Mouse (Mus musculus) embryonic stem cell, embryonic (primary cell): ENCODE results near the gene Phf7.

ENCODE experiments used
- CTCF ChIA-PET, 4 experiments: fragments of 300-600 bp in 2 of 4; fragments of 350-600 bp in 2 of 4; sonication (Branson Sonifier 250); formaldehyde crosslinking; loops; one replicate each; lab custom pipeline; 2022; ENCODE audit warnings: inconsistent platforms in 2 of 4; lab: Charles Lee
- POLR2A ChIA-PET, 4 experiments: fragments of 300-600 bp in 2 of 4; fragments of 350-600 bp in 2 of 4; sonication (Branson Sonifier 250); formaldehyde crosslinking; loops; one replicate each; lab custom pipeline; 2022; ENCODE audit warnings: antibody characterized with exemption in 4 of 4, inconsistent platforms in 1 of 4; lab: Charles Lee

Gene Phf7

GRCm38 (mm10) chr14:31212499-31212898 lies 38.6 kb downstream of the Phf7 start:
- POLR2A ChIA-PET, result interaction anchor here in 1 of 4 experiments (1.0 to 1.3 kb wide), 2 partner anchors 15 to 37 kb away, joined by 3 to 4 read pairs; no protein-coding TSS in a partner anchor
- CTCF ChIA-PET, result no interaction called here

GRCm38 (mm10) chr14:31211854-31212253 lies 39.3 kb downstream of the Phf7 start:
- CTCF ChIA-PET, result no interaction called here
- POLR2A ChIA-PET, result interaction anchor here in 1 of 4 experiments (1.0 to 1.3 kb wide), 3 partner anchors 15 to 69 kb away, joined by 3 to 4 read pairs (median 3); no protein-coding TSS in a partner anchor

- ChIA-PET POLR2A (interaction anchor here in 2 of 4 experiments (0.7 to 3.4 kb wide), 5 partner anchors 13 to 56 kb away, joined by 3 to 14 read pairs (median 5); no protein-coding TSS in a partner anchor), CTCF (interaction anchor here in 1 of 4 experiments (1.1 kb wide), 1 partner anchor 241 kb away, joined by 3 read pairs; no protein-coding TSS in a partner anchor)
These were observed 42.0 kb downstream of the Phf7 start for GRCm38 (mm10) chr14:31209133-31209557.

- POLR2A ChIA-PET, result interaction anchor here in 2 of 4 experiments (0.8 to 3.4 kb wide), 6 partner anchors 11 to 55 kb away, joined by 3 to 14 read pairs (median 4); partner anchors contain the start of genes Bap1 (in 1 of the 2) and Phf7 (in 1 of the 2)
- CTCF ChIA-PET, result interaction anchor here in 1 of 4 experiments (1.1 kb wide), 1 partner anchor 242 kb away, joined by 3 read pairs; no protein-coding TSS in a partner anchor
These were observed 43.0 kb downstream of the Phf7 start, which contains the start of gene Tnnc1 for GRCm38 (mm10) chr14:31208084-31208483. TSS of gene Tnnc1 (plus strand) at chr14:31208312.

- CTCF ChIA-PET, result interaction anchor here in 3 of 4 experiments (0.7 to 1.4 kb wide), 5 partner anchors 8 to 265 kb away, joined by 3 to 5 read pairs (median 4); partner anchors contain the start of gene Sema3g (in 1 of the 3)
These were observed 43.9 kb downstream of the Phf7 start for GRCm38 (mm10) chr14:31207070-31207830.

GRCm38 (mm10) chr14:31206472-31206981 lies 44.6 kb downstream of the Phf7 start:
- CTCF ChIA-PET, result interaction anchor here in 3 of 4 experiments (0.7 to 1.4 kb wide), 6 partner anchors 9 to 266 kb away, joined by 3 to 5 read pairs (median 4); partner anchors contain the start of gene Sema3g (in 1 of the 3)
- POLR2A ChIA-PET, result interaction anchor here (0.6 to 4.6 kb wide), 29 partner anchors 8 to 1258 kb away, joined by 3 to 50 read pairs (median 4); partner anchors contain the start of genes Phf7 (in 2 of the 4), Bap1 (in 1 of the 4), Capn7 (in 1 of the 4) and Dnah1 (in 1 of the 4)

More at GRCm38 (mm10) chr14:31207070-31207830, 43.9 kb downstream of the Phf7 start:
- POLR2A ChIA-PET, result interaction anchor here (0.6 to 4.6 kb wide), 24 partner anchors 8 to 1257 kb away, joined by 3 to 50 read pairs (median 4); partner anchors contain the start of genes Phf7 (in 2 of the 4), Bap1 (in 1 of the 4), Nisch (in 1 of the 4) and Sema3g (in 1 of the 4)

GRCm38 (mm10) chr14:31205562-31206467 lies 45.3 kb downstream of the Phf7 start:
- ChIA-PET CTCF (interaction anchor here (0.5 to 1.3 kb wide), 9 partner anchors 9 to 148 kb away, joined by 3 to 7 read pairs (median 3); no protein-coding TSS in a partner anchor), POLR2A (interaction anchor here in 3 of 4 experiments (0.6 to 4.6 kb wide), 39 partner anchors 8 to 289 kb away, joined by 3 to 50 read pairs (median 4); partner anchors contain the start of genes Bap1 (in 2 of the 3), Phf7 (in 2 of the 3), Smim4 (in 2 of the 3) and Capn7 (in 1 of the 3))

GRCm38 (mm10) chr14:31205244-31205561 lies 45.9 kb downstream of the Phf7 start:
- ChIA-PET POLR2A (interaction anchor here (0.6 to 4.6 kb wide), 27 partner anchors 9 to 289 kb away, joined by 3 to 50 read pairs (median 3); partner anchors contain the start of genes Bap1 (in 1 of the 4), Eaf1 (in 1 of the 4), Mettl6 (in 1 of the 4) and Nek4 (in 1 of the 4)), CTCF (interaction anchor here (0.5 to 1.3 kb wide), 8 partner anchors 9 to 147 kb away, joined by 3 to 7 read pairs (median 3); no protein-coding TSS in a partner anchor)

GRCm38 (mm10) chr14:31204844-31205243 lies 46.3 kb downstream of the Phf7 start:
- ChIA-PET POLR2A (interaction anchor here (0.6 to 4.6 kb wide), 26 partner anchors 9 to 290 kb away, joined by 3 to 50 read pairs (median 3); partner anchors contain the start of genes Bap1 (in 1 of the 4), Eaf1 (in 1 of the 4), Mettl6 (in 1 of the 4) and Nek4 (in 1 of the 4)), CTCF (interaction anchor here (0.5 to 1.3 kb wide), 6 partner anchors 9 to 147 kb away, joined by 3 to 7 read pairs (median 3); no protein-coding TSS in a partner anchor)

- ChIA-PET POLR2A (interaction anchor here in 1 of 4 experiments (0.6 to 1.7 kb wide), 2 partner anchors 40 to 1492 kb away, joined by 4 read pairs; no protein-coding TSS in a partner anchor), CTCF (no interaction called here)
These were observed 51.1 kb downstream of the Phf7 start for GRCm38 (mm10) chr14:31200038-31200437.

- POLR2A ChIA-PET, result interaction anchor here in 1 of 4 experiments (1.7 kb wide), 1 partner anchor 40 kb away, joined by 4 read pairs; no protein-coding TSS in a partner anchor
- CTCF ChIA-PET, result no interaction called here
These were observed 51.5 kb downstream of the Phf7 start for GRCm38 (mm10) chr14:31199599-31199998.

GRCm38 (mm10) chr14:31197547-31198516 lies 53.3 kb downstream of the Phf7 start:
- CTCF ChIA-PET, result interaction anchor here in 1 of 4 experiments (0.5 to 1.3 kb wide), 2 partner anchors 14 to 798 kb away, joined by 3 to 4 read pairs; no protein-coding TSS in a partner anchor
- POLR2A ChIA-PET, result interaction anchor here in 3 of 4 experiments (0.6 to 8.0 kb wide), 14 partner anchors 8 to 814 kb away, joined by 3 to 50 read pairs (median 4); partner anchors contain the start of gene Tnnc1 (in 1 of the 3)

- ChIA-PET CTCF (interaction anchor here in 3 of 4 experiments (0.5 to 1.4 kb wide), 10 partner anchors 9 to 623 kb away, joined by 3 to 7 read pairs (median 3); partner anchors contain the start of gene Smim4 (in 1 of the 3)), POLR2A (interaction anchor here in 2 of 4 experiments (0.6 to 8.0 kb wide), 9 partner anchors 9 to 180 kb away, joined by 3 to 50 read pairs (median 5); no protein-coding TSS in a partner anchor)
These were observed 55.1 kb downstream of the Phf7 start for GRCm38 (mm10) chr14:31195968-31196367.

- CTCF ChIA-PET, result interaction anchor here in 3 of 4 experiments (0.5 to 1.4 kb wide), 6 partner anchors 9 to 67 kb away, joined by 3 to 7 read pairs (median 3); partner anchors contain the start of gene Smim4 (in 1 of the 3)
- POLR2A ChIA-PET, result interaction anchor here in 2 of 4 experiments (0.6 to 8.0 kb wide), 7 partner anchors 9 to 180 kb away, joined by 3 to 50 read pairs (median 5); no protein-coding TSS in a partner anchor
These were observed 55.6 kb downstream of the Phf7 start for GRCm38 (mm10) chr14:31195521-31195920.
